Mouse (Mus musculus) limb, embryonic 14.5 days (tissue): ENCODE data around the gene Cpt1a. TPM values are rescaled to one million over a fixed set of nuclear protein-coding genes. Genes with fewer than 3 reads are reported as not detected.

Source experiments
- ATAC-seq: fragments of 200-750 bp; cut with Nextera tagmentation; 2 replicates; pipeline ENCODE4 v1.8.0; 2017; ENCODE audit warnings: low read depth, moderate number of reproducible peaks, moderate TSS enrichment; ENCODE audit not compliant: low FRiP score
- DNase-seq: peaks from one replicate; pipeline ENCODE4 v3.0.0-alpha.2; 2015; ENCODE audit warnings: low spot score
- H3K27ac ChIP-seq: fragments of 300-500 bp; sonication (generic); replicated peaks from 2 replicates; pipeline ENCODE4 v1.5.1; 2014; ENCODE audit warnings: low read depth, mild to moderate bottlenecking, low read length, moderate library complexity, mixed read lengths
- H3K27me3 ChIP-seq: fragments of 300-500 bp; sonication (generic); 2 replicates; pipeline ENCODE4 v1.6.1; 2014; ENCODE audit warnings: low read length, mixed read lengths; ENCODE audit not compliant: control insufficient read depth, insufficient read depth
- H3K36me3 ChIP-seq: fragments of 300-500 bp; sonication (generic); 2 replicates; pipeline ENCODE4 v1.6.1; 2014; ENCODE audit warnings: mild to moderate bottlenecking, low read length, moderate library complexity, mixed read lengths; ENCODE audit not compliant: control insufficient read depth, insufficient read depth
- H3K4me1 ChIP-seq: fragments of 300-500 bp; sonication (generic); 2 replicates; pipeline ENCODE4 v1.6.1; 2014; ENCODE audit warnings: antibody characterized with exemption, low read length, mixed read lengths; ENCODE audit not compliant: control insufficient read depth, insufficient read depth
- H3K4me2 ChIP-seq: fragments of 300-500 bp; sonication (generic); replicated peaks from 2 replicates; pipeline ENCODE4 v1.6.1; 2014; ENCODE audit warnings: low read depth, mild to moderate bottlenecking, low read length, moderate library complexity; ENCODE audit not compliant: severe bottlenecking
- H3K4me3 ChIP-seq: fragments of 300-500 bp; sonication (generic); replicated peaks from 2 replicates; pipeline ENCODE4 v1.5.1; 2014; ENCODE audit warnings: low read length
- H3K9ac ChIP-seq: fragments of 300-500 bp; sonication (generic); 2 replicates; pipeline ENCODE4 v1.6.1; 2014; ENCODE audit warnings: mild to moderate bottlenecking, low read depth, low read length, moderate library complexity; ENCODE audit not compliant: severe bottlenecking
- H3K9me3 ChIP-seq: fragments of 300-500 bp; sonication (generic); 2 replicates; pipeline ENCODE4 v1.6.1; 2016; ENCODE audit warnings: low read length; ENCODE audit not compliant: control insufficient read depth
- POLR2A ChIP-seq: fragments of 200-500 bp; IDR thresholded peaks from 2 replicates; pipeline ENCODE4 v1.8.0; 2012; ENCODE audit warnings: inconsistent platforms, mild to moderate bottlenecking, moderate library complexity, borderline replicate concordance; ENCODE audit not compliant: insufficient read depth, insufficient read length; ENCODE audit errors: extremely low read depth
- whole genome bisulfite sequencing: fragments of 180-500 bp; shearing (Covaris S2); extraction: QIAGEN DNeasy Blood & Tissue Kit; methylation state at CpG from one replicate; pipeline ENCODE4 v1.1.7; 2014; 5-methylcytosine and 5-hydroxymethylcytosine counted together
- polyA plus RNA-seq, 2 experiments: library from polyadenylated mRNA; depleted of rRNA in 1 of 2; stranded (reverse) in 1 of 2; unstranded in 1 of 2; fragments of >200 nt; fragmentation: Nextera tagmentation in 1 of 2; extraction: Ambion mirVana in 1 of 2; gene quantifications; 2 replicates each; pipeline versions ENCODE4 v1.2.1 to v1.2.3; 2012 to 2014

Cpt1a gene
- polyA plus RNA-seq, 2 experiments: 20.3 to 21.7 TPM

- no peak overlapping the region for H3K9ac ChIP-seq
- no peaks in the 10 kb centered on the region for H3K9me3 ChIP-seq
- no peaks in the 10 kb centered on the region for H3K4me1 ChIP-seq
- no peak overlapping the region for H3K4me3 ChIP-seq
- no peak for TF ChIP-seq POLR2A
- 82% methylated on average over 7 of the region's 7 CpGs for WGBS
- ATAC-seq (no peak), DNase-seq (no peak)
- no peak overlapping the region for H3K27ac ChIP-seq
- H3K4me2 ChIP-seq: no peak overlapping the region
- H3K27me3 ChIP-seq: no peaks in the 10 kb centered on the region
- no peaks in the 10 kb centered on the region for H3K36me3 ChIP-seq
Observed at GRCm38 (mm10) chr19:3401504-3401903, 79.4 kb downstream of the Cpt1a start.

- Histone ChIP-seq H3K9ac (no peak overlapping the region), H3K4me2 (no peak overlapping the region), H3K27ac (no peak overlapping the region), H3K4me3 (no peak overlapping the region), H3K9me3 (no peaks in the 10 kb centered on the region), H3K27me3 (no peaks in the 10 kb centered on the region), H3K4me1 (no peaks in the 10 kb centered on the region), H3K36me3 (no peaks in the 10 kb centered on the region)
- DNase-seq (no peak), ATAC-seq (no peak)
- TF ChIP-seq POLR2A: no peak
- 59% methylated on average over 7 of the region's 7 CpGs for whole genome bisulfite sequencing
Observed at GRCm38 (mm10) chr19:3401943-3402342, 79.8 kb downstream of the Cpt1a start.

GRCm38 (mm10) chr19:3402390-3402789 is 80.3 kb downstream of the Cpt1a start:
- no peak overlapping the region for H3K27ac ChIP-seq
- no peak overlapping the region for H3K9ac ChIP-seq
- no peak overlapping the region for H3K4me3 ChIP-seq
- 72% methylated on average over 6 of the region's 6 CpGs for WGBS
- H3K4me2 ChIP-seq: no peak overlapping the region
- DNase-seq (no peak), ATAC-seq (no peak)
- TF ChIP-seq POLR2A: no peak
- no peaks in the 10 kb centered on the region for H3K9me3 ChIP-seq
- no peaks in the 10 kb centered on the region for H3K27me3 ChIP-seq
- H3K4me1 ChIP-seq: no peaks in the 10 kb centered on the region
- H3K36me3 ChIP-seq: no peaks in the 10 kb centered on the region

GRCm38 (mm10) chr19:3404030-3404429 is 81.9 kb downstream of the Cpt1a start:
- 80% methylated on average over 7 of the region's 7 CpGs for WGBS
- no peaks in the 10 kb centered on the region for H3K36me3 ChIP-seq

GRCm38 (mm10) chr19:3405531-3406281 is 83.6 kb downstream of the Cpt1a start:
- Histone ChIP-seq H3K36me3 (no peaks in the 10 kb centered on the region), H3K27ac (no peak overlapping the region), H3K4me2 (no peak overlapping the region), H3K9me3 (no peaks in the 10 kb centered on the region), H3K9ac (no peak overlapping the region), H3K27me3 (no peaks in the 10 kb centered on the region), H3K4me1 (no peaks in the 10 kb centered on the region), H3K4me3 (no peak overlapping the region)
- ATAC-seq: no peak
- no peak for DNase-seq
- WGBS: 52% methylated on average over 1 of the region's 1 CpGs
- no peak for TF ChIP-seq POLR2A

More at GRCm38 (mm10) chr19:3404030-3404429, 81.9 kb downstream of the Cpt1a start:
- Histone ChIP-seq H3K9me3 (no peaks in the 10 kb centered on the region), H3K27me3 (no peaks in the 10 kb centered on the region), H3K9ac (no peak overlapping the region), H3K4me1 (no peaks in the 10 kb centered on the region), H3K4me3 (no peak overlapping the region), H3K4me2 (no peak overlapping the region), H3K27ac (no peak overlapping the region)
- TF ChIP-seq POLR2A: no peak
- ATAC-seq (no peak), DNase-seq (no peak)

GRCm38 (mm10) chr19:3414268-3414733 is 92.2 kb downstream of the Cpt1a start, which contains the start of gene Gal:
Gene Gal, minus strand, starts transcription at chr19:3414544.
- ATAC-seq (no peak), DNase-seq (no peak)
- peak within 1 kb of the TSS; percentile 56 for H3K4me2 ChIP-seq
- H3K27me3 ChIP-seq: peaks cover 18% of the 10 kb centered on the region; the same call in 1 of the 2 replicates
- peak within 1 kb of the TSS; percentile 26; the same call in 1 of the 2 replicates for H3K9ac ChIP-seq
- TF ChIP-seq POLR2A: no peak
- H3K4me3 ChIP-seq: peak within 1 kb of the TSS; percentile 36
- H3K27ac ChIP-seq: no peak within 1 kb of the TSS
- H3K36me3 ChIP-seq: no peaks in the 10 kb centered on the region
- H3K9me3 ChIP-seq: no peaks in the 10 kb centered on the region
- H3K4me1 ChIP-seq: no peaks in the 10 kb centered on the region; the same call in 1 of the 2 replicates
- 3% methylated on average over 29 of the region's 37 CpGs for WGBS
